8 mouse cellular contexts compared by ENCODE assay signal in genomic region chr16:36875276-36875851, GRCm38 (mm10). TPM values are rescaled to one million over a fixed set of nuclear protein-coding genes. Genes with fewer than 3 reads are reported as not detected.
DNase-seq lines count a peak whose midpoint lies in the region; ATAC-seq lines count a peak whose summit lies in the region.

No protein-coding gene starts in this region.

- WGBS in forebrain, embryonic 12.5 days: under 1% methylated on average over 38 of the region's 48 CpGs
- under 1% methylated on average over 48 of the region's 48 CpGs for WGBS in intestine, embryonic 15.5 days

- peak overlapping the region; percentile 97 for H3K4me3 ChIP-seq in forebrain, embryonic 12.5 days (replicated peaks)
- peak overlapping the region; percentile 80 for H3K4me3 ChIP-seq in intestine, embryonic 15.5 days (replicated peaks)

- peak overlapping the region; percentile 83 for H3K4me2 ChIP-seq in forebrain, embryonic 12.5 days
- H3K4me2 ChIP-seq in intestine, embryonic 15.5 days (replicated peaks): peak overlapping the region; percentile 68

- ATAC-seq in forebrain, embryonic 12.5 days (ENCODE audit: low FRiP score): peak; percentile 76; the same call in 1 of the 2 replicates
- ATAC-seq in intestine, embryonic 15.5 days: peak; percentile 84
- ATAC-seq in megakaryocyte-erythroid progenitor cell, adult 5-6 weeks (replicated peaks; ENCODE audit: low FRiP score, low TSS enrichment, poor library complexity, severe bottlenecking): peak; percentile 6

- peaks cover 12% of the 10 kb centered on the region for H3K36me3 ChIP-seq in forebrain, embryonic 12.5 days (replicated peaks)
- H3K36me3 ChIP-seq in intestine, embryonic 15.5 days: no peaks in the 10 kb centered on the region

- no peaks in the 10 kb centered on the region for H3K9me3 ChIP-seq in forebrain, embryonic 12.5 days
- no peaks in the 10 kb centered on the region for H3K9me3 ChIP-seq in intestine, embryonic 15.5 days

- DNase-seq in cerebellum, adult 8-10 months: peak; percentile 66
- no peak for DNase-seq in cerebellum, adult 11-12 months
- peak; percentile 32 to 49 for DNase-seq in right cerebral cortex, adult 2 months (ENCODE audit: low spot score in 2 of 2)
- no peak for DNase-seq in right cerebral cortex, postnatal 25 days
- peak; percentile 45 to 60 for DNase-seq in urinary bladder, postnatal 36 days (ENCODE audit: low spot score in 2 of 2)

- H3K9ac ChIP-seq in forebrain, embryonic 12.5 days: peak overlapping the region; percentile 90
- H3K9ac ChIP-seq in intestine, embryonic 15.5 days: peak overlapping the region; percentile 79

- peak overlapping the region; percentile 79 for H3K27ac ChIP-seq in forebrain, embryonic 12.5 days
- H3K27ac ChIP-seq in intestine, embryonic 15.5 days: peak overlapping the region; percentile 71

- no peaks in the 10 kb centered on the region for H3K27me3 ChIP-seq in forebrain, embryonic 12.5 days
- no peaks in the 10 kb centered on the region for H3K27me3 ChIP-seq in intestine, embryonic 15.5 days (replicated peaks)

- peaks cover 24% of the 10 kb centered on the region for H3K4me1 ChIP-seq in forebrain, embryonic 12.5 days
- peaks cover 3% of the 10 kb centered on the region; the same call in 1 of the 2 replicates for H3K4me1 ChIP-seq in intestine, embryonic 15.5 days (replicated peaks)

RNA-seq across cellular contexts. Expression of gene Golgb1, which starts 0.4 kb away (rescaled TPM):
- 74.7 and 91.1 TPM in 2 replicates for polyA plus RNA-seq in forebrain, embryonic 12.5 days (2016; fragmentation: Nextera tagmentation; extraction: Ambion mirVana)
- 91.4 and 93.4 TPM in 2 replicates for polyA plus RNA-seq in intestine, embryonic 15.5 days (2015; fragmentation: Nextera tagmentation; extraction: Ambion mirVana)
- total RNA-seq in megakaryocyte-erythroid progenitor cell, adult 5-6 weeks (2014; fragmentation: Nextera tagmentation): 16.7 and 30.8 TPM in 2 replicates
- 32.3 and 32.9 TPM in 2 replicates for total RNA-seq in megakaryocyte-erythroid progenitor cell, adult 5-6 weeks (2017)

RNA-seq across cellular contexts. Expression of gene Eaf2, which starts 0.6 kb away (rescaled TPM):
- 0.59 and 0.98 TPM in 2 replicates for polyA plus RNA-seq in forebrain, embryonic 12.5 days (2016; fragmentation: Nextera tagmentation; extraction: Ambion mirVana)
- 1.8 and 2.2 TPM in 2 replicates for polyA plus RNA-seq in intestine, embryonic 15.5 days (2015; fragmentation: Nextera tagmentation; extraction: Ambion mirVana)
- total RNA-seq in megakaryocyte-erythroid progenitor cell, adult 5-6 weeks (2014; fragmentation: Nextera tagmentation): 0.17 TPM in 1 of 2 replicates, not detected in the other
- 4.3 TPM in 1 of 2 replicates, not detected in the other for total RNA-seq in megakaryocyte-erythroid progenitor cell, adult 5-6 weeks (2017)

RNA-seq across cellular contexts. Expression of gene Iqcb1, which starts 47.2 kb away (rescaled TPM):
- 66.3 TPM in 2 replicates for polyA plus RNA-seq in forebrain, embryonic 12.5 days (2016; fragmentation: Nextera tagmentation; extraction: Ambion mirVana)
- 25.1 and 27.2 TPM in 2 replicates for polyA plus RNA-seq in intestine, embryonic 15.5 days (2015; fragmentation: Nextera tagmentation; extraction: Ambion mirVana)
- 4.6 and 19.2 TPM in 2 replicates for total RNA-seq in megakaryocyte-erythroid progenitor cell, adult 5-6 weeks (2014; fragmentation: Nextera tagmentation)
- 14.6 and 25.7 TPM in 2 replicates for total RNA-seq in megakaryocyte-erythroid progenitor cell, adult 5-6 weeks (2017)

RNA-seq across cellular contexts. Expression of gene Hcls1, which starts 59.4 kb away (rescaled TPM):
- 1.0 and 1.7 TPM in 2 replicates for polyA plus RNA-seq in forebrain, embryonic 12.5 days (2016; fragmentation: Nextera tagmentation; extraction: Ambion mirVana)
- 10.7 and 12.7 TPM in 2 replicates for polyA plus RNA-seq in intestine, embryonic 15.5 days (2015; fragmentation: Nextera tagmentation; extraction: Ambion mirVana)
- total RNA-seq in megakaryocyte-erythroid progenitor cell, adult 5-6 weeks (2014; fragmentation: Nextera tagmentation): 31.7 and 39.9 TPM in 2 replicates
- total RNA-seq in megakaryocyte-erythroid progenitor cell, adult 5-6 weeks (2017): 66.9 and 104 TPM in 2 replicates

Comparison
In these comparisons a context has a peak if more than half of its experiments do, and no peak if none do; other contexts are left out.
1. DNase-seq: peak in cerebellum, adult 8-10 months (single experiment), right cerebral cortex, adult 2 months (2 of 2) and urinary bladder, postnatal 36 days (2 of 2); none in cerebellum, adult 11-12 months (single experiment) and right cerebral cortex, postnatal 25 days (single experiment).
2. ATAC-seq: peak in every context shown above with its lines; median percentile 84 in intestine, embryonic 15.5 days; 76 in forebrain, embryonic 12.5 days; 6 in megakaryocyte-erythroid progenitor cell, adult 5-6 weeks.